Mouse (Mus musculus): ENCODE measurements around the gene Olfr1048. TPM values are rescaled to one million over a fixed set of nuclear protein-coding genes. Genes with fewer than 3 reads are reported as not detected.
"Not testable (repeated sequence)": the region's sequence is repeated elsewhere in the genome, so short reads cannot be mapped to it uniquely, and the experiment has no call there.

The Olfr1048 gene
- polyA plus RNA-seq (2015; fragmentation: Nextera tagmentation; extraction: Ambion mirVana): not detected in 2 replicates

- no peaks in the 10 kb centered on the region for H3K36me3 ChIP-seq
- no peaks in the 10 kb centered on the region for H3K27me3 ChIP-seq
- H3K9ac ChIP-seq: no peak within 1 kb of the TSS
- H3K4me2 ChIP-seq: no peak within 1 kb of the TSS
- H3K27ac ChIP-seq: no peak within 1 kb of the TSS
- ATAC-seq (replicated peaks; ENCODE audit: insufficient number of reproducible peaks, insufficient read depth, low FRiP score, low read depth): no peak
- H3K4me3 ChIP-seq: no peak within 1 kb of the TSS
- H3K4me1 ChIP-seq (replicated peaks): no peaks in the 10 kb centered on the region
- H3K9me3 ChIP-seq (replicated peaks): no peaks in the 10 kb centered on the region
Measured at GRCm38 (mm10) chr2:86240189-86240588, at the start of gene Olfr1048. Olfr1048 (minus strand) TSS chr2:86240289.

- not testable (repeated sequence) for ATAC-seq (replicated peaks; ENCODE audit: insufficient number of reproducible peaks, insufficient read depth, low FRiP score, low read depth); H3K4me3 ChIP-seq; H3K9me3 ChIP-seq (replicated peaks); H3K4me2 ChIP-seq; H3K27me3 ChIP-seq; H3K9ac ChIP-seq; H3K4me1 ChIP-seq (replicated peaks); H3K27ac ChIP-seq; H3K36me3 ChIP-seq
Measured at GRCm38 (mm10) chr2:86278988-86279387, 38.9 kb upstream of the Olfr1048 start, which contains the start of gene Olfr1051. Olfr1051 (minus strand) TSS chr2:86279088.

- not testable (repeated sequence) for H3K36me3 ChIP-seq; H3K27me3 ChIP-seq; H3K9me3 ChIP-seq (replicated peaks); H3K4me3 ChIP-seq; H3K9ac ChIP-seq; H3K4me2 ChIP-seq; H3K4me1 ChIP-seq (replicated peaks); ATAC-seq (replicated peaks; ENCODE audit: insufficient number of reproducible peaks, insufficient read depth, low FRiP score, low read depth); H3K27ac ChIP-seq
Measured at GRCm38 (mm10) chr2:86258228-86258627, 18.1 kb upstream of the Olfr1048 start, which contains the start of gene Olfr1049. Olfr1049 (minus strand) TSS chr2:86258328.

GRCm38 (mm10) chr2:86231301-86231700, 8.8 kb downstream of the Olfr1048 start, which contains the start of gene Olfr1047:
Olfr1047 (minus strand) TSS chr2:86231401.
- Histone ChIP-seq H3K4me1 (replicated peaks) (no peaks in the 10 kb centered on the region), H3K9me3 (replicated peaks) (no peaks in the 10 kb centered on the region), H3K4me2 (no peak within 1 kb of the TSS), H3K4me3 (no peak within 1 kb of the TSS), H3K27ac (no peak within 1 kb of the TSS), H3K27me3 (no peaks in the 10 kb centered on the region), H3K9ac (no peak within 1 kb of the TSS), H3K36me3 (no peaks in the 10 kb centered on the region)
- no peak for ATAC-seq (replicated peaks; ENCODE audit: insufficient number of reproducible peaks, insufficient read depth, low FRiP score, low read depth)
- 89% methylated on average over 1 of the region's 1 CpGs for WGBS

GRCm38 (mm10) chr2:86219214-86219613, 20.9 kb downstream of the Olfr1048 start, which contains the start of gene Olfr1046:
Olfr1046 (minus strand) TSS chr2:86219314.
- no peaks in the 10 kb centered on the region for H3K36me3 ChIP-seq
- WGBS: 57% methylated on average over 2 of the region's 2 CpGs
- no peak within 1 kb of the TSS for H3K4me3 ChIP-seq
- no peaks in the 10 kb centered on the region for H3K4me1 ChIP-seq (replicated peaks)
- no peaks in the 10 kb centered on the region for H3K9me3 ChIP-seq (replicated peaks)
- H3K4me2 ChIP-seq: no peak within 1 kb of the TSS
- no peak within 1 kb of the TSS for H3K27ac ChIP-seq
- no peak for ATAC-seq (replicated peaks; ENCODE audit: insufficient number of reproducible peaks, insufficient read depth, low FRiP score, low read depth)
- H3K9ac ChIP-seq: no peak within 1 kb of the TSS
- no peaks in the 10 kb centered on the region for H3K27me3 ChIP-seq

- Histone ChIP-seq H3K4me3 (no peak within 1 kb of the TSS), H3K9me3 (replicated peaks) (no peaks in the 10 kb centered on the region), H3K27me3 (no peaks in the 10 kb centered on the region), H3K4me1 (replicated peaks) (no peaks in the 10 kb centered on the region), H3K27ac (no peak within 1 kb of the TSS), H3K4me2 (no peak within 1 kb of the TSS), H3K36me3 (no peaks in the 10 kb centered on the region), H3K9ac (no peak within 1 kb of the TSS)
- no peak for ATAC-seq (replicated peaks; ENCODE audit: insufficient number of reproducible peaks, insufficient read depth, low FRiP score, low read depth)
Measured at GRCm38 (mm10) chr2:86202909-86203308, 37.2 kb downstream of the Olfr1048 start, which contains the start of gene Olfr1045. Olfr1045 (minus strand) TSS chr2:86203009.

- Histone ChIP-seq H3K9ac (no peak overlapping the region), H3K27ac (no peak overlapping the region), H3K36me3 (no peaks in the 10 kb centered on the region), H3K9me3 (replicated peaks) (no peaks in the 10 kb centered on the region), H3K4me3 (no peak overlapping the region), H3K4me2 (no peak overlapping the region), H3K27me3 (no peaks in the 10 kb centered on the region), H3K4me1 (replicated peaks) (no peaks in the 10 kb centered on the region)
- no peak for ATAC-seq (replicated peaks; ENCODE audit: insufficient number of reproducible peaks, insufficient read depth, low FRiP score, low read depth)
- WGBS: 41% methylated on average over 1 of the region's 1 CpGs
Measured at GRCm38 (mm10) chr2:86195863-86196262, 44.2 kb downstream of the Olfr1048 start.

GRCm38 (mm10) chr2:86185583-86185982, 54.5 kb downstream of the Olfr1048 start, which contains the start of gene Olfr52:
Olfr52 (minus strand) TSS chr2:86185683.
- no peak for ATAC-seq (replicated peaks; ENCODE audit: insufficient number of reproducible peaks, insufficient read depth, low FRiP score, low read depth)

More at GRCm38 (mm10) chr2:86185583-86185982, 54.5 kb downstream of the Olfr1048 start, which contains the start of gene Olfr52:
- Histone ChIP-seq H3K27me3 (no peaks in the 10 kb centered on the region), H3K4me1 (replicated peaks) (no peaks in the 10 kb centered on the region), H3K4me2 (no peak within 1 kb of the TSS), H3K9me3 (replicated peaks) (no peaks in the 10 kb centered on the region), H3K4me3 (no peak within 1 kb of the TSS), H3K9ac (no peak within 1 kb of the TSS), H3K36me3 (no peaks in the 10 kb centered on the region), H3K27ac (no peak within 1 kb of the TSS)

Other genes with a start within 250 kb of the Olfr1048 start
- not detected in 2 replicates for gene Olfr1031, start 250.0 kb downstream of the Olfr1048 start, polyA plus RNA-seq (2015; fragmentation: Nextera tagmentation; extraction: Ambion mirVana)
- gene Olfr1032, start 234.7 kb downstream of the Olfr1048 start, polyA plus RNA-seq (2015; fragmentation: Nextera tagmentation; extraction: Ambion mirVana): not detected in 2 replicates
- gene Olfr1033, start 219.7 kb downstream of the Olfr1048 start, polyA plus RNA-seq (2015; fragmentation: Nextera tagmentation; extraction: Ambion mirVana): 7.7 and 9.0 TPM in 2 replicates
- 0.04 and 0.11 TPM in 2 replicates for gene Olfr1034, start 194.4 kb downstream of the Olfr1048 start, polyA plus RNA-seq (2015; fragmentation: Nextera tagmentation; extraction: Ambion mirVana)
- not detected in 2 replicates for gene Olfr1036, start 166.3 kb downstream of the Olfr1048 start, polyA plus RNA-seq (2015; fragmentation: Nextera tagmentation; extraction: Ambion mirVana)
- gene Olfr1037, start 152.9 kb downstream of the Olfr1048 start, polyA plus RNA-seq (2015; fragmentation: Nextera tagmentation; extraction: Ambion mirVana): not detected in 2 replicates
- gene Olfr1039, start 104.4 kb downstream of the Olfr1048 start, polyA plus RNA-seq (2015; fragmentation: Nextera tagmentation; extraction: Ambion mirVana): not detected in 2 replicates
- gene Olfr1040, start 93.6 kb downstream of the Olfr1048 start, polyA plus RNA-seq (2015; fragmentation: Nextera tagmentation; extraction: Ambion mirVana): not detected in 2 replicates
- gene Olfr1042, start 78.5 kb downstream of the Olfr1048 start, polyA plus RNA-seq (2015; fragmentation: Nextera tagmentation; extraction: Ambion mirVana): not detected in 2 replicates
- not detected in 2 replicates for gene Olfr1043, start 72.8 kb downstream of the Olfr1048 start, polyA plus RNA-seq (2015; fragmentation: Nextera tagmentation; extraction: Ambion mirVana)
- not detected in 2 replicates for gene Olfr1044, start 62.5 kb downstream of the Olfr1048 start, polyA plus RNA-seq (2015; fragmentation: Nextera tagmentation; extraction: Ambion mirVana)
- not detected in 2 replicates for gene Olfr52, start 54.6 kb downstream of the Olfr1048 start, polyA plus RNA-seq (2015; fragmentation: Nextera tagmentation; extraction: Ambion mirVana)
- gene Olfr1045, start 37.3 kb downstream of the Olfr1048 start, polyA plus RNA-seq (2015; fragmentation: Nextera tagmentation; extraction: Ambion mirVana): not detected in 2 replicates
- not detected in 2 replicates for gene Olfr1046, start 21.0 kb downstream of the Olfr1048 start, polyA plus RNA-seq (2015; fragmentation: Nextera tagmentation; extraction: Ambion mirVana)
- not detected in 2 replicates for gene Olfr1047, start 8.9 kb downstream of the Olfr1048 start, polyA plus RNA-seq (2015; fragmentation: Nextera tagmentation; extraction: Ambion mirVana)
- gene Olfr1049, start 18.0 kb upstream of the Olfr1048 start, polyA plus RNA-seq (2015; fragmentation: Nextera tagmentation; extraction: Ambion mirVana): not detected in 2 replicates
- not detected in 2 replicates for gene Olfr1051, start 38.8 kb upstream of the Olfr1048 start, polyA plus RNA-seq (2015; fragmentation: Nextera tagmentation; extraction: Ambion mirVana)
- gene Olfr1052, start 52.2 kb upstream of the Olfr1048 start, polyA plus RNA-seq (2015; fragmentation: Nextera tagmentation; extraction: Ambion mirVana): not detected in 2 replicates
- gene Olfr1053, start 75.0 kb upstream of the Olfr1048 start, polyA plus RNA-seq (2015; fragmentation: Nextera tagmentation; extraction: Ambion mirVana): not detected in 2 replicates
- not detected in 2 replicates for gene Olfr1054, start 95.1 kb upstream of the Olfr1048 start, polyA plus RNA-seq (2015; fragmentation: Nextera tagmentation; extraction: Ambion mirVana)
- not detected in 2 replicates for gene Olfr1055, start 110.0 kb upstream of the Olfr1048 start, polyA plus RNA-seq (2015; fragmentation: Nextera tagmentation; extraction: Ambion mirVana)
- not detected in 2 replicates for gene Olfr1056, start 122.2 kb upstream of the Olfr1048 start, polyA plus RNA-seq (2015; fragmentation: Nextera tagmentation; extraction: Ambion mirVana)
- not detected in 2 replicates for gene Olfr1057, start 138.1 kb upstream of the Olfr1048 start, polyA plus RNA-seq (2015; fragmentation: Nextera tagmentation; extraction: Ambion mirVana)
- not detected in 2 replicates for gene Olfr1058, start 148.3 kb upstream of the Olfr1048 start, polyA plus RNA-seq (2015; fragmentation: Nextera tagmentation; extraction: Ambion mirVana)
- gene Olfr1061, start 173.8 kb upstream of the Olfr1048 start, polyA plus RNA-seq (2015; fragmentation: Nextera tagmentation; extraction: Ambion mirVana): not detected in 2 replicates
- not detected in 2 replicates for gene Olfr1062, start 186.5 kb upstream of the Olfr1048 start, polyA plus RNA-seq (2015; fragmentation: Nextera tagmentation; extraction: Ambion mirVana)
- not detected in 2 replicates for gene Olfr1065, start 210.3 kb upstream of the Olfr1048 start, polyA plus RNA-seq (2015; fragmentation: Nextera tagmentation; extraction: Ambion mirVana)
- gene Olfr1066, start 216.0 kb upstream of the Olfr1048 start, polyA plus RNA-seq (2015; fragmentation: Nextera tagmentation; extraction: Ambion mirVana): not detected in 2 replicates
- gene Olfr228, start 247.1 kb upstream of the Olfr1048 start, polyA plus RNA-seq (2015; fragmentation: Nextera tagmentation; extraction: Ambion mirVana): not detected in 2 replicates

Measured in heart, embryonic 15.5 days (tissue).